Mouse (Mus musculus): ENCODE measurements at regions not wholly inside any gene's neighbourhood (a gene's known extent, or its start where the extent isn't known, plus 50 kb on each side); places are given as distances from the start of the nearest gene placed in this dataset.

- Histone ChIP-seq H3K27me3 (no peaks in the 10 kb centered on the region), H3K9ac (replicated peaks) (no peak overlapping the region), H3K4me1 (no peaks in the 10 kb centered on the region), H3K36me3 (no peaks in the 10 kb centered on the region), H3K27ac (replicated peaks) (no peak overlapping the region), H3K9me3 (no peaks in the 10 kb centered on the region), H3K4me3 (no peak overlapping the region), H3K4me2 (replicated peaks) (no peak overlapping the region)
- 89% methylated on average over 3 of the region's 3 CpGs for WGBS
- no peak for ATAC-seq (ENCODE audit: low FRiP score, low read depth)
Observed at GRCm38 (mm10) chr9:93252146-93252545, 710.1 kb downstream of the Plod2 start.

- no peaks in the 10 kb centered on the region for H3K9me3 ChIP-seq
- no peaks in the 10 kb centered on the region for H3K36me3 ChIP-seq
- no peaks in the 10 kb centered on the region for H3K27me3 ChIP-seq
- no peaks in the 10 kb centered on the region for H3K4me1 ChIP-seq
- no peak overlapping the region for H3K4me2 ChIP-seq (replicated peaks)
- 64% methylated on average over 2 of the region's 2 CpGs for WGBS
- H3K27ac ChIP-seq (replicated peaks): no peak overlapping the region
- no peak for ATAC-seq (ENCODE audit: low FRiP score, low read depth)
- no peak overlapping the region for H3K4me3 ChIP-seq
- no peak overlapping the region for H3K9ac ChIP-seq (replicated peaks)
Observed at GRCm38 (mm10) chr9:93297332-93297731, 755.3 kb downstream of the Plod2 start.

GRCm38 (mm10) chr9:93306753-93307152, 764.7 kb downstream of the Plod2 start:
- no peak for ATAC-seq (ENCODE audit: low FRiP score, low read depth)
- Histone ChIP-seq H3K27ac (replicated peaks) (no peak overlapping the region), H3K9me3 (no peaks in the 10 kb centered on the region), H3K27me3 (no peaks in the 10 kb centered on the region), H3K4me1 (no peaks in the 10 kb centered on the region), H3K9ac (replicated peaks) (no peak overlapping the region), H3K4me3 (no peak overlapping the region), H3K4me2 (replicated peaks) (no peak overlapping the region), H3K36me3 (no peaks in the 10 kb centered on the region)
- 80% methylated on average over 2 of the region's 2 CpGs for WGBS

- WGBS: 56% methylated on average over 2 of the region's 2 CpGs
- Histone ChIP-seq H3K9ac (replicated peaks) (no peak overlapping the region), H3K4me1 (no peaks in the 10 kb centered on the region), H3K27me3 (no peaks in the 10 kb centered on the region), H3K4me3 (no peak overlapping the region), H3K4me2 (replicated peaks) (no peak overlapping the region), H3K36me3 (no peaks in the 10 kb centered on the region), H3K27ac (replicated peaks) (no peak overlapping the region), H3K9me3 (no peaks in the 10 kb centered on the region)
- no peak for ATAC-seq (ENCODE audit: low FRiP score, low read depth)
Observed at GRCm38 (mm10) chr9:93328997-93329682, 787.1 kb downstream of the Plod2 start.
